ENCODE assay signal across 9 mouse cellular contexts in genomic region chr6:33823777-33824302, GRCm38 (mm10).
DNase-seq lines count a peak whose midpoint lies in the region; ATAC-seq lines count a peak whose summit lies in the region.
"Had no signal": no experiment of that assay in that cellular context is flagged by ENCODE, and none has a peak within 500 bp of the region (broad histone marks: within the 10 kb centered on the region; RNA-seq: fewer than 3 reads in every experiment).

No protein-coding gene starts in this region.

- no peaks in the 10 kb centered on the region for H3K79me2 ChIP-seq in macrophage (ENCODE audit: inconsistent target)

- H3K4me2 ChIP-seq in liver, embryonic 11.5 days: no peak overlapping the region
- H3K4me2 ChIP-seq in hindbrain, embryonic 13.5 days: no peak overlapping the region
- H3K4me2 ChIP-seq: midbrain, embryonic 12.5 days had no signal

- peak overlapping the region; percentile 35 for H3K27ac ChIP-seq in brown adipose tissue, adult 24 weeks (replicated peaks; ENCODE audit: low read depth, low read length)
- H3K27ac ChIP-seq in macrophage: peak overlapping the region; percentile 78
- no peak overlapping the region for H3K27ac ChIP-seq in liver, embryonic 11.5 days (ENCODE audit: low read depth, low read length)
- H3K27ac ChIP-seq in hindbrain, embryonic 13.5 days: no peak overlapping the region
- H3K27ac ChIP-seq: midbrain, embryonic 12.5 days had no signal

- ATAC-seq in liver, embryonic 11.5 days (replicated peaks; ENCODE audit: low FRiP score): no peak
- ATAC-seq in hindbrain, embryonic 13.5 days (ENCODE audit: low FRiP score): no peak

- peak; percentile 1 to 10 for DNase-seq in lung, adult 18-20 months
- no peak for DNase-seq in lung, postnatal 25 days (ENCODE audit: low spot score)
- DNase-seq in heart, postnatal 10 days: peak; percentile 48 to 55
- no peak for DNase-seq in liver, embryonic 11.5 days (ENCODE audit: low spot score)
- no peak for DNase-seq in gastrocnemius, postnatal 10 days

- H3K36me3 ChIP-seq in macrophage (ENCODE audit: inconsistent target): no peaks in the 10 kb centered on the region
- H3K36me3 ChIP-seq in liver, embryonic 11.5 days (ENCODE audit: control insufficient read depth, insufficient read depth, low read length): no peaks in the 10 kb centered on the region
- H3K36me3 ChIP-seq in hindbrain, embryonic 13.5 days: no peaks in the 10 kb centered on the region
- H3K36me3 ChIP-seq: midbrain, embryonic 12.5 days had no signal

- no peak overlapping the region for H3K4me3 ChIP-seq in brown adipose tissue, adult 24 weeks (ENCODE audit: insufficient read depth, low read depth, low read length)
- H3K4me3 ChIP-seq in macrophage (ENCODE audit: inconsistent target): no peak overlapping the region
- no peak overlapping the region for H3K4me3 ChIP-seq in liver, embryonic 11.5 days (ENCODE audit: low read depth, low read length)
- H3K4me3 ChIP-seq in hindbrain, embryonic 13.5 days: no peak overlapping the region
- H3K4me3 ChIP-seq: midbrain, embryonic 12.5 days had no signal

- no peaks in the 10 kb centered on the region for H3K27me3 ChIP-seq in liver, embryonic 11.5 days (replicated peaks; ENCODE audit: control insufficient read depth, insufficient read depth, low read length)
- H3K27me3 ChIP-seq in hindbrain, embryonic 13.5 days: no peaks in the 10 kb centered on the region
- H3K27me3 ChIP-seq: midbrain, embryonic 12.5 days had no signal

- intact Hi-C loops in heart, postnatal 10 days (cut with DNase I): no loop called here

- H3K9ac ChIP-seq in liver, embryonic 11.5 days (ENCODE audit: low read depth, low read length): no peak overlapping the region
- no peak overlapping the region for H3K9ac ChIP-seq in hindbrain, embryonic 13.5 days
- H3K9ac ChIP-seq: midbrain, embryonic 12.5 days had no signal

- WGBS in macrophage (ENCODE audit: missing documents): 70% methylated on average over 6 of the region's 6 CpGs
- 71% methylated on average over 6 of the region's 6 CpGs for WGBS in liver, embryonic 11.5 days
- 73% methylated on average over 6 of the region's 6 CpGs for WGBS in hindbrain, embryonic 13.5 days

- H3K4me1 ChIP-seq in brown adipose tissue, adult 24 weeks (ENCODE audit: control insufficient read depth, insufficient read depth, insufficient read length, low read length): 0 out of 2 replicates have a peak, but pooled peaks cover 2% of the 10 kb centered on the region
- no peaks in the 10 kb centered on the region for H3K4me1 ChIP-seq in liver, embryonic 11.5 days (replicated peaks; ENCODE audit: control insufficient read depth, insufficient read depth, low read length)
- no peaks in the 10 kb centered on the region for H3K4me1 ChIP-seq in hindbrain, embryonic 13.5 days (replicated peaks)

- no peaks in the 10 kb centered on the region for H3K9me3 ChIP-seq in liver, embryonic 11.5 days (ENCODE audit: control insufficient read depth, low read length)
- no peaks in the 10 kb centered on the region for H3K9me3 ChIP-seq in hindbrain, embryonic 13.5 days
- H3K9me3 ChIP-seq: midbrain, embryonic 12.5 days had no signal

Comparison
In these comparisons a context has a peak if more than half of its experiments do, and no peak if none do; other contexts are left out.
1. DNase-seq: peak in lung, adult 18-20 months (2 of 2) and heart, postnatal 10 days (2 of 2); none in lung, postnatal 25 days (single experiment), liver, embryonic 11.5 days (single experiment) and gastrocnemius, postnatal 10 days (single experiment).
2. H3K27ac ChIP-seq: peak in brown adipose tissue, adult 24 weeks (single experiment) and macrophage (single experiment); none in liver, embryonic 11.5 days (single experiment) and hindbrain, embryonic 13.5 days (single experiment).